ENCODE assay signal across 21 mouse cellular contexts in genomic region chr9:45644833-45645388, GRCm38 (mm10).
DNase-seq lines count a peak whose midpoint lies in the region; ATAC-seq lines count a peak whose summit lies in the region.
"Had no signal": no experiment of that assay in that cellular context is flagged by ENCODE, and none has a peak within 500 bp of the region (broad histone marks: within the 10 kb centered on the region; RNA-seq: fewer than 3 reads in every experiment).

No protein-coding gene starts in this region.

- no peak for DNase-seq in frontal cortex, adult 2 months (ENCODE audit: extremely low spot score in 1 of 2, low spot score in 1 of 2)
- DNase-seq in layer of hippocampus, adult 9-11 months: peak; percentile 66
- DNase-seq in layer of hippocampus, postnatal 10 days (ENCODE audit: low spot score in 2 of 2): no peak
- peak; percentile 26 for DNase-seq in A20 (ENCODE audit: low read depth, low spot score)
- no peak for DNase-seq in thymus, postnatal 0 days (ENCODE audit: low spot score)
- DNase-seq: adrenal gland, postnatal 25 days; cerebellum, adult 18-20 months; cerebellum, postnatal 10 days; gastrocnemius, adult 2 months; heart, postnatal 10 days; kidney, adult 8-10 months; kidney, postnatal 4 days; layer of hippocampus, postnatal 36 days; liver, postnatal 0 days; lung, postnatal 36 days; right cerebral cortex, postnatal 14 days had no signal

- peak; percentile 35 for ATAC-seq in frontal cortex, adult (ENCODE audit: low TSS enrichment)
- ATAC-seq in megakaryocyte progenitor cell, adult 5-6 weeks (replicated peaks; ENCODE audit: poor library complexity): peak; percentile 55
- ATAC-seq: CD4-positive, CD25-positive, alpha-beta regulatory T cell, adult 4 months; intestine, embryonic 16.5 days; liver, embryonic 12.5 days; liver, postnatal 0 days had no signal

Comparison
In these comparisons a context has a peak if more than half of its experiments do, and no peak if none do; other contexts are left out.
1. DNase-seq: peak in layer of hippocampus, adult 9-11 months (single experiment) and A20 (single experiment); none in frontal cortex, adult 2 months (0 of 2), layer of hippocampus, postnatal 10 days (0 of 2) and thymus, postnatal 0 days (single experiment).